Mouse (Mus musculus) E14TG2a.4 (cell line): ENCODE results near the gene Prkn.

ENCODE experiments used
- H3K27me3 ChIP-seq: 2 replicates; pipeline ENCODE4 v1.6.1; 2014; ENCODE audit warnings: low read length, control low read depth; ENCODE audit not compliant: insufficient read depth
- H3K36me3 ChIP-seq: 2 replicates; pipeline ENCODE4 v1.6.1; 2014; ENCODE audit warnings: low read length, control low read depth; ENCODE audit not compliant: insufficient read depth
- H3K4me1 ChIP-seq: replicated peaks from 2 replicates; pipeline ENCODE4 v1.6.1; 2014; ENCODE audit warnings: low read depth, low read length, control low read depth
- H3K4me3 ChIP-seq: replicated peaks from 2 replicates; pipeline ENCODE4 v1.5.1; 2014; ENCODE audit warnings: mild to moderate bottlenecking, low read length
- H3K9me3 ChIP-seq: 2 replicates; pipeline ENCODE4 v1.6.1; 2014; ENCODE audit warnings: low read length, control low read depth
- CTCF ChIP-seq: conservative IDR thresholded peaks from 2 replicates; pipeline ENCODE4 v1.5.1; 2014; ENCODE audit warnings: low read length
- NANOG ChIP-seq: IDR thresholded peaks from 2 replicates; pipeline ENCODE4 v1.6.1; 2014; ENCODE audit warnings: borderline replicate concordance, low read length, mixed read lengths
- POU5F1 ChIP-seq: IDR thresholded peaks from 2 replicates; pipeline ENCODE4 v1.6.1; 2014; ENCODE audit warnings: low read length, borderline replicate concordance

The Prkn gene

DNA sequence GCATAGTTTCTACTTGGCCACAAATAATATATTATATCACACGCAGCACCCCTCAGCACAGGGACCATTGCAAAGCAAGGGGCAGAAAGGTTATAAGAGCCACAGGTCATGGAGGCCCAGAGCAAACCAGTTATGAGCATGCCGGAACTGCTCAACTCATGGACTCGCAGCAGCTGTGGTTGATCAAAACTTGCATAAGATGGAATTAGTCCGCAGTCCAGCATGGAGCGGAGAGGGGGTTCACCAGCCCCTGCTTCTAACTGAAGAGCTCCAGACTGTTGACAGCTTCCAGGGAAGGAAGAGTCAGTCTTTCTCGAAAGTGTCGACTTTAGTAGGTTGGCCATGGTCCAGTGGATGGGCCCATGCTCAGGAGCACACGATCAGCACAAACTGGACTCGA is 1083.8 kb downstream of the Prkn start:
- no peak for TF ChIP-seq POU5F1
- no peak for TF ChIP-seq NANOG
- TF ChIP-seq CTCF, result no peak
- H3K9me3 ChIP-seq, result peaks cover 10% of the 10 kb centered on the region; the same call in 1 of the 2 replicates
- no peaks in the 10 kb centered on the region for H3K27me3 ChIP-seq
- no peak overlapping the region for H3K4me3 ChIP-seq
- H3K36me3 ChIP-seq, result no peaks in the 10 kb centered on the region
- H3K4me1 ChIP-seq, result no peaks in the 10 kb centered on the region

DNA sequence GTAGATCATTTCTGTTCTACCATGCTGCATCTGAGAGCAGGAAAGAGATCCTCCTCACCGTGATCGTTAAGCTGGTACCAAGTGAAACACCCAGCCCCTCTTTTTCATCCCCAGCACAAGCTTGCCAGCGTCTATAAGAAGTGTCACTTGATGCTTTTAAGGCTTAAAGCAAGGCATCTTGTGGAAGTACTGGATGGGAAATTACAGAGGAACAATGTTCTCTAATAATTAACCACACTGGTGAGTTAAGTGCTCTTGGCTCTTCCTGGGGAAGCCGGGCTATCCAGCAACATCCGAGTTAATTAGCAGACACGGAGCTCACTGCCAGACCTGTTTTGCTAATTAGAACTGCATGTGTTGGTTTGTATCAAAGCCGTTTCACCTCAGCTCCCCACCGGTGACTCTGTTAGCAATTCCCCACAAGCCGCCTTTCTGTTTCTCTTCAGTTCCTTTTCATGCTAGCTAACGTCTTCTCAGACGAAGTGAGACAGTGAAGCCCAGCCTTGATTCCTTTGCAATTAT is 1086.7 kb downstream of the Prkn start:
- Histone ChIP-seq H3K27me3 (no peaks in the 10 kb centered on the region), H3K9me3 (peaks cover 10% of the 10 kb centered on the region; the same call in 1 of the 2 replicates), H3K36me3 (no peaks in the 10 kb centered on the region), H3K4me3 (no peak overlapping the region), H3K4me1 (no peaks in the 10 kb centered on the region)
- TF ChIP-seq NANOG, result no peak
- TF ChIP-seq POU5F1, result no peak
- no peak for TF ChIP-seq CTCF

DNA sequence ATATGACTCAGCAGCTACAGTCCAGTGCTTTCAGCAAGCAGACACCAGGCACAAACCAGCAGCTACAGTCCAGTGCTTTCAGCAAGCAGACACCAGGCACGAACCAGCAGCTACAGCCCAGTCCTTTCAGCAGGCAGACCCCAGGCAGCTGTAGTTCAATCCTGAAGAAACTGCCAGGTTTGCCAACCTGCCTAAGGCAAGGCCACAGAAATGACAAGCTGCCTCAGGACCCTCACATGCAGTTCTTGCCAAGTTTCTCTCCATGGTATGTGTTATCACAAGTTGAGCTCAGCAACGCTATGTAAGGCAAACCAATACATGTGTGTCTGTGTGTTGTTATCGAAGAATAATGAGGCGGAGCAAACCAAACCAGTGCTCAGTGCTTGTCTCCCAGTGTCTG is 1091.5 kb downstream of the Prkn start:
- Histone ChIP-seq H3K27me3 (no peaks in the 10 kb centered on the region), H3K9me3 (peaks cover 1% of the 10 kb centered on the region; the same call in 1 of the 2 replicates), H3K4me1 (no peaks in the 10 kb centered on the region), H3K36me3 (no peaks in the 10 kb centered on the region), H3K4me3 (no peak overlapping the region)
- TF ChIP-seq POU5F1, result no peak
- TF ChIP-seq CTCF, result no peak
- TF ChIP-seq NANOG, result no peak

DNA sequence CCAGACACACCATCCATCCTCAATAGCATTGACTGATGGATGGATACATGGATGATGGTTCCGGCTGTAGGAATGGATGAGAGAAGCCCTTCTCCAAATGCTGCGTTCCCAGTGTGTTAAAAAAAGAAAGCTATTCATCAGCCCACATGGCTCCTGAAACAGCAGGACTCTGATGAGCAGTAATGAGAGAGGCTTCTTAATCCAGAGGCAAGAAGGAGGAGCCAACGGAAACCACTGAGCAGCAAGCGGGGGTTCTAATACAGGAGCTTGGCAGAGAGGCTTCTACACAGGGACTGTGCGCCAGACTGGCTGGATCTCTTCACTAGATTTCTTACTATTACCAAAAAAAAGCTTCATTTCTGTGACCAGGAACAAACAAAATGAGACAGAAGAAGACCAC is 1093.6 kb downstream of the Prkn start:
- Histone ChIP-seq H3K4me1 (no peaks in the 10 kb centered on the region), H3K4me3 (no peak overlapping the region), H3K9me3 (peaks cover 15% of the 10 kb centered on the region; the same call in 1 of the 2 replicates), H3K36me3 (no peaks in the 10 kb centered on the region), H3K27me3 (no peaks in the 10 kb centered on the region)
- TF ChIP-seq CTCF (no peak), POU5F1 (no peak), NANOG (no peak)

DNA sequence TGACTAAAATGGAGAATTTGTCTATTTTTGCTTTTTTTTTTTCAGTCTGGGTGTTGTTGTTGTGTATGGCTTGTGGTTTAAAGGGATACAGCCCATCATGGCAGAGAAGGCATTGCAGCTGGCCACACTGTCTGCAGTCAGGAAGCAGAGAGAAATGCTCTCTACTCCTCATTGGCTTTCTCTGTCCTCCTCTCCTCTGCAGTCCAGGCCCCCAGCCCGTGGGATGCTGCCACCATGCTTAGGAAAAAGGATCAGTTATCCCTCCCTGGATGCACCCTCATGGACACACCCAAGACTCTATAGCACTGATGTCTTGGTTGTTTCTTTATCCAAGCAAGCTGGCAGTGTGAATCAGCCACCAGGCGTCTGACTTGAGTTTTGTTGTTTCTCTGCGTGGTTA is 1107.3 kb downstream of the Prkn start:
- Histone ChIP-seq H3K9me3 (peaks cover 19% of the 10 kb centered on the region), H3K4me1 (no peaks in the 10 kb centered on the region), H3K27me3 (no peaks in the 10 kb centered on the region), H3K36me3 (no peaks in the 10 kb centered on the region), H3K4me3 (no peak overlapping the region)
- TF ChIP-seq CTCF (no peak), POU5F1 (no peak), NANOG (no peak)

DNA sequence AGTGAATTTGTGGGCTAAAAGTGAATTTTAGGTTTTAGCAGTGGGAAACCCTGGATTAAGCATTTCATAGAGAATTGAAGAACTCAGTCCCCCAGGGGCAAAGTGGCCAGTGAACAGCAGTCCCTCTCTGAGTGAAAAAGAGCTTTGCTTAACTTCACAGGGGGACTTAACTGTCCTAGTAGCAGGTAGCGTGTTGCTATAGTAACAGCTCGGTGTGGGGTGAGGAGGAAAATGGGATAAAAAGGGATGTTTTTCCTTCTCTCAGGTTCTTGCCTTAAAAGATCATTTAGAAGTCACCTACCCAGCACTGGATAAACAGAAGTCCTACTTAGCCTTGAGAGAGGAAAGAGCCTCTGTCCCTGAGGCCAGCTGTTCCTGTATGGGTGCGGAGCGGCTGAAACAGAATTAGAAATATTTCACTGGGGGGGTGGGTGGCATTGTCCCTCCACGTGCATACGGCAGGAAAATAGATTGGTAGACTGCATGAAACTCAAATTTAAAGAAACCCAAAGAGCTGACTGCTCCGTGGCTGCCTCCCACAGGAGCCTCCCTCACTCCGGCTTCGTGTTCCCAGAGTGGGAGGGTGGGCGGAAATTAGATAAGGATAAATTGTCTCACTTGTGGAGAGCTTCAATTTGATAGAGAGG is 1109.5 kb downstream of the Prkn start:
- no peak for TF ChIP-seq NANOG
- TF ChIP-seq CTCF, result no peak
- no peak for TF ChIP-seq POU5F1
- no peak overlapping the region for H3K4me3 ChIP-seq
- peaks cover under 1% of the 10 kb centered on the region for H3K27me3 ChIP-seq
- H3K4me1 ChIP-seq, result no peaks in the 10 kb centered on the region
- H3K9me3 ChIP-seq, result peaks cover 24% of the 10 kb centered on the region
- H3K36me3 ChIP-seq, result no peaks in the 10 kb centered on the region

DNA sequence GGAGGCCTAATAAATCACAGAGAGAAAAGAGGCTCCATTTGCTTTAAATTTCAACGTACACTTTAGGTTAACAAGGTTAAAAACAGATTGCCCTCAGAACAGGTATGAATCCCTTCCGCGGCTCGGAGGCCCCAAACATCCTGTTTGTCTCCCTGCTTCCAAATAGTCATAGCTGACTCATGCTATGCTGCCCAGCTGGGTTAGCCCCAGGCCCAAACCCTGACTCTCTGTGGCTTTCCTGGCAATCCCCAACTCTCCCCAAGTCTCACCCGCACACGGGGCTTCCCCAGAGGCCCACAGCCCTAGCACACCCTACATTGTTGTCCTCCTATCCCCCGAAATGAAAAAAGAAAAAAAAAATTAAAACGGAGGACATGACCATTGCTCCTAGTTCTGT is 1110.0 kb downstream of the Prkn start:
- no peaks in the 10 kb centered on the region for H3K36me3 ChIP-seq
- peaks cover 5% of the 10 kb centered on the region for H3K27me3 ChIP-seq
- TF ChIP-seq NANOG (no peak), CTCF (no peak), POU5F1 (no peak)
- no peaks in the 10 kb centered on the region for H3K4me1 ChIP-seq
- peaks cover 24% of the 10 kb centered on the region for H3K9me3 ChIP-seq
- no peak overlapping the region for H3K4me3 ChIP-seq

DNA sequence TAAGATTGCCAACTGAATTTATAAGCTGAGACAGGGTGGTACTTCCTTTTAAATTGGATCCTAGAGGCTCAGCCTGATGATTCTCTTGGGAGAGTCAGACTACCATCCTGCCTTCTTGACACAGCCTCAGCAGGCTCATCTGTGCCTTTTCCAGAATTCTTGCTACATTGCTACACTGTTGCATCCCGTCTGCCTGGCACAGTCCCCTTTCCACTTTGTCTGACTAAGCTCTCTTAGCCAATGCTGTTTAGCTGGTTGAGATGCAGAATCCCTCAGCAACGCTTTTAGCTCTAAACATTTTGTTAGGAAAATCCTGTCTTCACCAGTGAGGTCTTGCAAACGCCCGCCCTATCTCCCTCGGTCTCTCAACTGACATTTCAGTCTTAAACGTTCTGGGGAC is 1115.1 kb downstream of the Prkn start:
- H3K27me3 ChIP-seq, result peaks cover 16% of the 10 kb centered on the region
- TF ChIP-seq CTCF (no peak), NANOG (no peak), POU5F1 (no peak)
- no peak overlapping the region for H3K4me3 ChIP-seq
- no peaks in the 10 kb centered on the region for H3K4me1 ChIP-seq
- no peaks in the 10 kb centered on the region; the same call in 1 of the 2 replicates for H3K36me3 ChIP-seq
- peaks cover 48% of the 10 kb centered on the region for H3K9me3 ChIP-seq
